Mouse (Mus musculus) ZHBTc4 (cell line): ENCODE data around the gene Cx3cr1.

Experiments used
- DNase-seq: peaks from one replicate; pipeline ENCODE4 v3.0.0-alpha.2; 2011; ENCODE audit warnings: low read depth, low spot score

The Cx3cr1 gene

DNA sequence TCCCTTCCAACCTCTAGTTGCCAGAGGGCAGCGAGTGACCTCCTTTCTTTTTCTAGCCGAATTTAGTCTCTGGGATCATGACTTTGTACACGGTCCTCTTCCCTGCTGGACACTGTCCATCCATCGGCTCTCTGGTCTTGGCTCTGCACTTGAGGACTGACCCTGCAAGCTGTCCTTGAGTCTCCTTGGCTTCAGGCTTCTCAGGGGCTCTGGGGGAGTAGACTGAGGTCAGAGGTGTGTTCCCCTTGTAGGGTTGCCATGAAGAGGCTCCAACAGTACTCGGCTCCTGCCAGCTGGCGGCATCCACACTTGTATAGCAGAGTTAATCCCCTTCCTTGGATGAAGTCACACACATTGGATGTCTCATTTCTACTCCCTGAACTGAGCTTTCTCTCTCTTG is 70.0 kb downstream of the Cx3cr1 start:
- DNase-seq = no peak

DNA sequence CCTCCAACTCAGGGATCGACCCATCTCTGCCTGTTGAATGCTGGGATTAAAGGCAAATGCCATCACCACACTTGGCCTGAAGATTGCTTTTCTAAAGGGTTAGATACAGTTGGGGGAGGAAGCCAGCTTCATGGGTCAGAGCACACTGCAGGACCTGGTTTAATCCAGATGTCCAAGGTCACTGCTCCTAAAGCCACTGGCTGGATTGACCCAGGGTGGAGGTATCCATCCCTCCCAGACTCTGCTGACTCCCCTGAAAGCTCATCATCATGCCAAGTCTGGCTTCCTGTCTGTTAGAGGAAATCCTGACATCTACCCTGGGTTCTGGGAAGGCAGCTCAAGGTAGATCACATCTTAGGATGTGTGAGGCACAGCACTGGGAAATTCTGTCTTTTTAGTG is 70.9 kb downstream of the Cx3cr1 start:
- no peak for DNase-seq

DNA sequence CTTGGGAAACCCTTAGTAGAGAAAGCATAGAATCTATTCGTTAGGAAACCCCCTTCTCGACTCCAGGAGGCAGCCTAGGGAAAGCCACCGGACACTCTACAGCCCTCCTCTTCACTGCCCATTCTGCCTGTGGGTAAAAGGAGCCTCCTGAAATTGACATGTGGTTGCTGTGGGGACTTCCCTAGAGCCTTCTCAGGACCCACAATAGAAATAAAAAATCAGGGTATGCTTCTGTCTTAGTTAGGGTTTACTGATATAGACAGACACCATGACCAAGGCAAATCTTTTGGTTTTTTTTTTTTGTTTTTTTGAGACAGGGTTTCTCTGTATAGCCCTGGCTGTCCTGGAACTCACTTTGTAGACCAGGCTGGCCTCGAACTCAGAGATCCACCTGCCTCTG is 73.6 kb downstream of the Cx3cr1 start:
- DNase-seq = no peak

DNA sequence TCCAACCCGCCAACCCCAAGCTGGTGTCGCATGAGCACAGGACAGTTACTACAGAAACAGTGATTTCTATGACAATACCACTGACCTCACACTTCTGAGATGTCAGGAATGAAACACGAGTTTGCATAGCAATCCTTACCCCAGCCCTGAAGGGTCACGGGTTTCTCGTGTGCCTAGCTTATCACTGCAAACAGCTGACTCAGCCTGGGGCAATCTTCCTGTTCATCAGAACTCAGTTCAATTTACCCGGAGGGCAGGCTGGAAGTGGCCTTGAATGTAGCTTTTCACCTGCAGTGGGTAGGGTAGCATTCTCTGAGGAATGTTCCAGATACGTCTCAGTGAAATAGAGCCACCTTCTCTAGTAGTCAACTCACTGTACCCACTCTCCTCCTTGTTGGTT is 75.5 kb downstream of the Cx3cr1 start:
- peak; percentile 88 for DNase-seq

DNA sequence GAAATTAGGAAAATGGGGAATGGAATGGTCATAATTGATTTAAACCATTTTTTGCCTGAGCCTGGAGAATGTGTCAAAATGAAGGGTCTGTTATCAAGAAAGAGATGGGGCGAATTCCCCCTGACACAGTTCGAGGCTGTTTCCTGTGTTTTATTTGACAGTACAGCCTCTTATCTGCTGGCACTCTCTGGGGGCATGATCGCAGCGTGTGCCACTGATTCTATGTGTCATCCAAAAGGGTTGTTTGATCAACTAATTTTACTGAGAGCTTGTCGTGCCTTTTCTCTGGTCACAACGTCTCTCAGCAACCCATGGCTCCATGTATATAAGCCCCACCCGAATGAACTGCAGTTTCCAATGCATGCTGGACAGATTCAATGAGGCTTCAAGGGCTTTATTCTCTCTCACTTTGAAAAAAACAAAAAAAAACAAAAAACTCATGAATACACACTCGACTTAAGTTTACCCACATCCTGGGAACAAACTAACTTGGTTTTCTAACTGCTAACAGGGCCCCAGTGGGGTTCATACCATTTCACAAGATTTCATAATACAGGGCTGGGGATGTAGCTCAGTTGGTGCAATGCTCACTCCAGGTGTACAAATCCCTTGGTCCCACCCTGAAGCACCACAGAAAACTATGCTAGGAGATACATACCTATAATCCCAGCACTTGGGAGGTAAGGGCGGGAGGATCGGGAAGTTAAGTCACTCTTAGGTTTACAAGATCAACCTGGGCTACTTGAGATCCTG is 76.4 kb downstream of the Cx3cr1 start:
- DNase-seq = no peak

DNA sequence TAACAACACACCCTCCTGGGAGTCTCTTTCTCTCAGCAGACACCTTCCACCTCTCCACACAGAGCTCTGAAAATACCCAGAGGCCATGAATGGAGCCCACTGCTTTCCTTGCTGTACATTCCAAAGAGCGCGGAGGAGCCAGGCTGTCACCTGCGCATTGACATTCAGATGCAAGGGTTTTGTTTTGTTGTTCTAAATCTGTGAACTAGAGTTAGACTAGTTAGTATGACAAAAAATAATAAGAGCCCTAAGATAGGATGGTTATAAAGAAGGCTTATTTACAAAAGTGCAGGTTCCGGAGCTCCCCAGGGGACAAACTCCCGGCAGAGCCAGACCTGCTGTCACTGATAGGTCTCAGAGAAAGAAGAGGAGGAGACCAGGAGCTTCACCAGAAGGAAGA is 78.4 kb downstream of the Cx3cr1 start:
- peak; percentile 87 for DNase-seq

DNA sequence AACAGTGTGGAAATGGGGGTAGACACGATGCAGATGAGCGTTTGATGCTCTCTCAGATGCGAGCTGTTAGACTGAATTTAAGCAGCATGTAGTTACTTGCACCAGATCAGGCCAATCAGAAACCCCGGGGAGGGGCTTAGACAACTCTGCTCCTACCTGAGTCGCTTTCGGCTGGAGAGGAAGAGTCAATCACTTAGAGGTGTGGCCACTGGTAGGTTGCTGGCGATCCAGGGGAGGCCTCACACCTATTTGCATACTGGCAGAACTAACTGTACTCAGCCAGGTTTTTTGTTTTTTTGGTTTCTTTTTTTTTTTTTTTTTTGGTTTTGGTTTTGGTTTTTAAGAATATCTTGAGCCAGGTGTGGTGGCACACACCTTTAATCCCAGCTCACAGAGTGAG is 81.4 kb downstream of the Cx3cr1 start:
- peak; percentile 87 for DNase-seq

DNA sequence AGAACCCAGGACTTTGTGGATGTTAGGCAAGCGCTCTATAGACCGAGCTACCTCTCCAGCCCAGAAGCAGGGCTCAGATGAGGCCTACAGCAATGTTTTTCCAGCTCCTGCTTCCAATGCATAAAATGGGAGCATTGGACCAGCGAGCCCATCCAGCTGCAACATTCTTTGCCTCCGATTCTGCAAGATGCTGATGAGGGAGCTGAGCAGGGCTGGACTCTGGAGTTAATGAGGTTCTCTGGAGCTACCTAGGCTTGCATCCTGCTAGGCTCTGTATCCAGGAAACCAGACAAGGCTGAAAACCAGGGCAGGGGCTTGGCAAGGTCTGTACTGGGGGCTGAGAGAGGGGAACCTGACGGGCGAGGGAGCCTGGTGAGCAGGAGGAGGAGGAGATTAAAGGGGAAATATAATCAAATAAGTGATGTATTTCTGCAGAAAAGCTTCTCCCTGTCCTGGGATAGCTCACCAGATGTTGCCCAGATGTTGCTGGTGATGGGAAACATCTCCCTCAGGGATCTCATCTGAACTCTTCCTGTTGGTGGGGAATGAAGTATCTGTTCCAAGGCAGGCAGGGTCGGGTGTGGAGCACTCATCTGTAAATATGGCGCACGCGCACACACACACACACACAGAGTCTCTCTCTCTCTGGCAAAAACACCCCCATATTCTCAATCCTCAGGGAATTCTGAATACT is 83.7 kb downstream of the Cx3cr1 start:
- DNase-seq = no peak

DNA sequence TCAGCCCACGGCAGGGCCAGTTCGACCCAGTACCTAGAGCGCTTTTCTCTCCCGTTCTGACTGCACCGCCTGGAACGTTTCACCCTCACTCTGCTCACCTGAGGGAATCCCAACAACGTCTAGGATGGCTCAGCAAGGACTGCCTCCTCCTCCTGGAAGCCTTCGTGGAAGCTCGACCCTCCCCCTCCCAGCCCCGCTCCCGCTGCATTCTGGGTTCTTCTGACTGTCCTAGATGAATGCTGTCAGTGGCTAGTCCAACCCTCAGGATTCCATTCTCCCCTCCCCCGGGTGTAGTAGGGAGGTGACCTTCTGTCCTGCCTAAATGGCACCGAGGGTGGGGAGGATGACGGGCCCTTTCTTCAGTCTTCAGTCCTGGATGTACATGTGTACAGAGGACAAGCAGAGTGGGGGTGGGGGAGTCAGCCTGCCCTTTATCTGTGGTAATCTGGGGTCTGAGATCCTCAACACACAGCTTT is 85.1 kb downstream of the Cx3cr1 start, which contains the start of gene Csrnp1:
Csrnp1 (minus strand) TSS at position 123 of the 476 bp plus-strand sequence.
- DNase-seq = peak; percentile 97

DNA sequence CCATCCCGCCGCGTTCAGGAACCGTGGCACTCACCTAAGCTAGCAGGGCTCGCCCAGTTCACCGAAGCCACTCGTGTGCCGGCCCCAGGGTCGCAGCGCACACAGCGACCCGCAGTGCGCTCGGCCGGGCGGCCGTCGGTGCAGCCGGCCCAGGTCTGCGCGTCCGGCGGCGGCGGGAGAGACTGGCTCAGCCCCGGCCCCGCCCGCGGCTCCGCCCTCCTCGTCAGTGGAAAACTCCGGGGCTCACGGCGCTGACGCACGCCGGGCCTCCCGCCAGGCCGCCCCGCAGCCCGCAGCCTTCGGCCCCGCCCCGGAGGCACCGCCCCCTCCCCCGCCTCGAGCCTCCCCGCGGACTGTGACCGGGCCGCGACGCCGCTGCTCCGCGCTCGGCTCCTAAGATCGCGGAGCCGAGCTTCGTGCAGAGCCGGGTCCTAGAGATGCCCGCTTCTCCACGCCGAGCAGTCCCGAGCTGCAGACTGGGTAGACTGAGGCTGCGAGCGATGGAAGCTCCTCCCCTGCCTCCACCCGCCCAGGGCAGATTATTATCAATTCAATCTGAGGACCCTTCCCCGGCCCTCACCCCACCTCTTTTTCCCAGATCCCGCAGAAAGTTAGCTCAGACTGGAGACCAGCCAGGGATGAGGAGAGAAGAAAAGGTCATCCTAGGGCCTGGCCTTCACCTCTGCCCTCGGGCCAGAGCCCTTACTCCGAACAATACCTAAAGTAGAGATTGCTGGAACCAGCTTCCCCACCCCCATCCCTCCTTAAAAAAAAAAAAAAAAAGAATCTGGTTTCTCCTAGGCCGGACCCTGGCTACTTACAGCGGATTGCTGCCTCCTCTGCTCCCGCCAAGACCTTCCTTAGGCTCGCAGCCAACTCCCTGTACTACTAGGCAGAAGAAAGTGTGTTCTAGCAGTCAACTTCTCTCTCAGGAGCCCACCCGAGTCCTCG is 85.8 kb downstream of the Cx3cr1 start:
- DNase-seq = peak; percentile 73

DNA sequence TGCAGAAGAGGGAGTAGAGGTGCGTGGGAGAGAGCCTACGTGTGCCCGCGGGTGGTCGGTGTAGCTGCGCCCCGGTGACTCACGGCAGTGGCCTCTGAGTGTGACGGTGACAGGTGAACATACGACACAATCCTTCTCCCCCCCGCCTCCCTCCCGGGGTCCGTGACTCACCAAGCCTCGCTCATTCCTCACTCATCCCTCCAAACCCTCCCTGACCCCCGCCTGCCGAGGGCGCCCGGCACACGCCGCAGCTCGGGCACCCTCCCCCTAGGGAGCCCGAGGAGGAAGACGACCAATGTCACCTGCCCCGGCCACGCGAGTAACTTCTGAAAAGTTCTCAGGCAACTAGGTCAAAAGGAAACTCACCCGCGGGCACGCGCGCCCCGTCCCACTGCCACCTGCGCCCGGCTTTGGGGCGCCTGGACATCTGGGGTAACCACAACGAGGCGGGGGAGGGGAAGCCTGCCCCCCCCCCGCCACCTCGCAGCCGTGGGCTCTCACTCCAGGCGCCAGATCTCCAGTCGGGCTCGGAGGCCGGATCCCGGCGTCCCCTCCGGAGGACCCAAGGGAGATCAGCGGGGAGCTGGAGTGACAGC is 86.6 kb downstream of the Cx3cr1 start:
- no peak for DNase-seq

DNA sequence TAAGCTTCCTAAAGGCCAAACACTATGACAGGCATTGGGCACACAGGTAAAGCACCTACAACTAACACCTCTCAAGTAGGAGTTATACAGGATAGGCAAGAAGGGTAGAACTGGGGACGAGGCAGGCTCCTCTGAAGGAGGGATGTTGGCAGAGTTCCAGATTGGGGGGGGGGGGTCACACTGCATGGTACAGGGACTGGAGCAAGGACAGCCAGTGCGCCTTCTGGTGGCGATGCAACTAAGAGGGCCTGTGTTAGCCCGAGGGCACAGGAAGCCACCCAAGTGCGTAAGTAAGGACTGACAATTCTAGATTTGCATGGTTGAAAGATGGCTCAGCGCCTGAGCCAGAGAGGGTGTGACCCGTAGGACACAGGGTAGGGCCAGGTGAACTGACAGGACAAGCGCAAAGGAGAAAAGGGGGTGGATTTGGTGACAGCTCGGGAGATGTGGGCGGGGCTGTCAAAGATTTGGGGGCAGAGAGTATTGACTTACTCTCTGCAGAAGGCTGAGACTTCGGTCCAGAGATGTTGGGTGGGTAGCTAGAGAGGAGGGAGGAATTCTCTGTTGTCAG is 87.4 kb downstream of the Cx3cr1 start:
- peak; percentile 75 for DNase-seq

DNA sequence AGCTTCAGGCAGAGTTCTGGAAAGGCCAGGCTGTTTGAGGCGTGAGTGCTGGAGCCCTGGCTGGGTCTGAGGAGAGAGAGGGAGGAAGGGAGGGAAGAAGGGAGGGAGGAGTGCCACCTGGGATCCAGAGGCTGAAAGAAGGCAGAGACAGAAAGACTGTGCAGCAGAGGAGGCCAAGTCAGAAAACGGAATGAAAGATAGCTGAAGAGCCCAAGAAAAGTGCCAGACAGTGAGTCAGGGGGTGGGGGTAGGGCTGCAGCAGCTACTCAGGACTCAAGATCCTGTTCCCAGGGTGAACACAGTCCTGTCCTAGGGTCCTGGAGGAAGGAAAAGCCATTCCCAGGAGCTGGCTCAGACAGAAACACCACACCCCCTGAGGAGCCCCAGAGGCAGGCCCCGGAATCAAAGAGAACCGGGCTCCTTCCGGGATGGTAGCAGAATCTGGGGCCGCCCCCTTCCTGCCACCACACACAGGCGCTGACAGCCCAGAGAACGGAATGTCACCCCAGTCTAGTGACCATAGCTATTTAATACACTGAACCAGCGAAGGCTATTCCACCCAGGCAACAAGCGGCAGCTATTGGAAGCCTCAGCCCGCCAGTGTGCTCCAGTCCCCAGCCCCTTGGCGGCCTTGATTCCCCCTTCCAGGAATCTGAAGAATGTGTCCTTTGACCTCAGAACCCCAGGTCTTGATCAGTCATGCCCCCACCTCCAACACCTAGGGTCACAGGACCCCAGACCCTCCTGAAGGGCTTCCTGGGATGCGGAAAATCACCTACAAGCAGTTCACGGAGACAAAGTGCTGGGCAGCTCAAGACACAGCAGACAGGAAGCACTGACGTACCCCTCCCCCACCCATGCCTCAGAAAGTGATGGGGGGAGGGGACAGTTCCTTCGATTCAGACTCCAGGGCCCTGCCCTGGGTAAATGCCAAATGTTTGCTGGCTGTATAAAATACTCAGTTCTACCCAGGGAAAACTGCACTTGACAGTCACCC is 88.2 kb downstream of the Cx3cr1 start:
- DNase-seq = peak; percentile 88

DNA sequence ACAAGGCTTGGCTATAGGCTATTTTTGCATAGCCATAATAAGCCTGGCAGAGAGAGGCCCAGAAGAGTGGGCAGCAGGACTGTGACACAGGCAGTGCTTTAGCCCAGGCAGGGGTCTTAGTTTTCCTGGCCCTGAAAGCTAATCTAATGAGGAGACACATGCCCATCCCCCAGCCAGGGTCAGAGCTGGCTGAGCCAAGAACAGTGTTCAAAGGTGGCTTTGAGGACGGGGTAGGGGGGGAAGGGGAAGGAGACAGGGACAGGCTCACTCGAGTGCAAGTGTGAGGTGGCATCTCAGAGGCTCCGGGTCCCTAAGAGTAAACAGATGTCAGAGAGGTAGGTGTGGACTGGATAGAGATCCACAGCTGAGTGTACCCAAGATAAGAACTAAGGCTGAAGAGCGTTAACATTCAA is 88.9 kb downstream of the Cx3cr1 start:
- no peak for DNase-seq

DNA sequence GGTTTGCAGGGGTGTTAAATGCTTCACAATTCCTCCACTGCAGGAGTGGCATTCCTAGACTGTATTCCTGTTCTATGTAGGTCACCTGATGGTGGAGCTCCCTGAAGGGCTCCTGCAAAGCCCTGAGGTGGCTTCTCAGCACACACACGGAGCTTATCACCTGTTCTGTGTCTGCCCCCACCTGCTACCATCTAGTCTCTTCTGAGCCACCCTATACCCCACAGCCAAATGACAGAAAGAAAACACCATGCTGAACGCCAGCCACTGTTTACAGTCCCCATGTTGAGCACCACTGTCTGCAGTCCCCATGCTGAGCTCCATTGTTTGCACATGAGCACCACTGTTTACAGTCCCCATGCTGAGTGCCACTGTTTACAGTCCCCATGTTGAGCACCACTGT is 89.9 kb downstream of the Cx3cr1 start:
- DNase-seq = no peak

DNA sequence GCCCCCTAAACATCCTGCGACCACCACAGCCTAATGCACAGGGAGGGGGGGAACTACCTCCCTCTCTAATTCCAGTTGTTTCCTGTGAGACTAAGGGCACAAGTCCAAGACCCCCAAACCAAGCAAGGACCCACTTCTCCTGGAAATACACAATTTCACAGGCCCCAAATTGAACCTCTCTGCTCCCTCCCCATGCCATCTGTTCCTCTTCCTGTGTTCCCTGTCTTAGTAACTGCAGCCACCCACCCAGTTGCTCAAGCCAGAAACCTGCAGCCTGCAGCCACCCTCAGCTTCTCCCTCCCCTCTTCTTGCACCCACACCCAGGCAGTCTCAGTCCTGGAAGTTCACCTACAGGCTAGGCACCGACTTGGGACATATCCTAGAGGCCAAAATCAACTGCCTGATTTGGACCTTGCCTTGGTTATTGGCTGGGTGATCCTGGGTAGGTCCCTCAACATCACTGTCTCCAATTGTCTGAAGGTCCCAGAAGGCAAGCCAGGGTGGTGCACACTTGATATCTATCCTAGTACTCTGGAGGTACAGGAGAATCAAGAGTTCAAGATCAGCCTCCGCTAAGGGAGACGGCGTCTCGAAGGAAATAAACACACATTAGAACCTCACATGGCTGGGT is 90.8 kb downstream of the Cx3cr1 start:
- DNase-seq = no peak

DNA sequence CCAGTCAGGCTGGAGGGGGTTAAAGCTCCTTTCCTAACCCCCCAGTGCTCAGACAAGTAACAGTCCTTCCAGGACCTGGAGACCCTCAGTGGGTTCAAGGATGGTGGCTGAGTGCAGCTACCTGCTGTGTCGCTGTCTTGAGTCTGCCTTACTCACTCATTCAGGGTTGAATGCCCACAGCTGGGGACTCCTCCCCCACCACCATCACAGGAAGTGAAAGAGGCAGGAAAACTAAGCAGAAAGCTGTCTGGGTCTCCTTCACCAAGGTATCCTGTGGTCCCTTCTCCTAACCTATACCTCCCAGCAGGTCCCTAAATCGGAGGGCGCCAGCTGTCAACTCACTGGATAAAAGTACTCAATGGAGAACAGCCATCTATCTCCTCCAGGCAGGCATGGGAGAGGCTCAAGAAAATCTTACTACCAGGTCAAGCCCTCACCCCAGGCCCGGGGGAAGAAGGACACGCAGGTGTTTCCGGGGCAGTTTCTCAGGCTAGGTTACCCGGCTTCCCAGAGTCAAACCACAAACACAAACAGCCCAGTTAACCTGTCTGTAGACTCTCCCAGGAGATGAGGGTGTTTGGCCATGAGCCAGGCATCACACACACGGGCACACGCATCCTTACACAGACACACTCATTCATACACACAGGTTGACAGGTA is 91.4 kb downstream of the Cx3cr1 start:
- DNase-seq = no peak

DNA sequence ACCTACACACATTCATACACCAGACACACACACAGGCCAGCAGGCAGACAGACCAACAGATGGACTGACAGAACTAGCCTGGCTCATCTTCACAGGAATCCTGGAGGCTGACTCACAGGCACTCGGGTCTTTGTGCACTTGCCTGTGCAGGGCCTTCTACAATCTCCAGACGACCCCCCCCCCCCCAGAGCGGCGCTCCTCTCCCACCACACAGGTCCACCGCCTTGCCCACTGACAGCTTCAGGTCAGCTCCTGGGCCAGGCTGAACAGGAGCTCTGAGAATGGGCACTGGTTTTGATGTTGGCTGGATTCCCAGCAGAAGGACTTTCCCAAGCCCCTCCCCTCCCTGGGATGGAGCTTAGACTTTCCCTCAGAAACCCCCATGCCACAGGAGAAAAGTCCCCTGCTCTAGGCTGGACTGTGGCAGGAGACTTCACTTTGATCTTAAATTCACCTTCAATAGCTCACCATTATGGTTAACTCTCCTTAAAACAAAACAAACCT is 92.1 kb downstream of the Cx3cr1 start:
- no peak for DNase-seq
